Mouse (Mus musculus): ENCODE data around the gene Scarb2. TPM values are rescaled to one million over a fixed set of nuclear protein-coding genes. Genes with fewer than 3 reads are reported as not detected.

Scarb2 gene
- polyA plus RNA-seq (2015; fragmentation: Nextera tagmentation; extraction: Ambion mirVana) = 9.1 and 10.2 TPM in 2 replicates

- ATAC-seq (replicated peaks; ENCODE audit: low FRiP score, low read depth) (no peak), DNase-seq (ENCODE audit: low spot score) (no peak)
- Histone ChIP-seq H3K4me3 (replicated peaks; ENCODE audit: low read depth, low read length) (peak within 1 kb of the TSS; percentile 66), H3K4me1 (replicated peaks; ENCODE audit: insufficient read depth, low read length) (0 out of 2 replicates have a peak, but pooled peaks cover 9% of the 10 kb centered on the region), H3K9ac (ENCODE audit: low read depth, low read length) (peak within 1 kb of the TSS; percentile 46), H3K36me3 (ENCODE audit: insufficient read depth, low read length) (no peaks in the 10 kb centered on the region), H3K27me3 (ENCODE audit: insufficient read depth, low read length) (no peaks in the 10 kb centered on the region), H3K27ac (peak within 1 kb of the TSS; percentile 91), H3K4me2 (ENCODE audit: low read length) (peak within 1 kb of the TSS; percentile 90), H3K9me3 (replicated peaks; ENCODE audit: low read length) (no peaks in the 10 kb centered on the region)
- no peak for TF ChIP-seq CTCF (IDR thresholded peaks at IDR 0.05; ENCODE audit: low read depth)
Observed at GRCm38 (mm10) chr5:92506733-92507132, at the start of gene Scarb2. Gene Scarb2, minus strand, starts transcription at chr5:92506833.

- no peak for TF ChIP-seq CTCF (IDR thresholded peaks at IDR 0.05; ENCODE audit: low read depth)
- Histone ChIP-seq H3K4me1 (replicated peaks; ENCODE audit: insufficient read depth, low read length) (no peaks in the 10 kb centered on the region), H3K4me2 (ENCODE audit: low read length) (no peak overlapping the region), H3K9me3 (replicated peaks; ENCODE audit: low read length) (no peaks in the 10 kb centered on the region), H3K27me3 (ENCODE audit: insufficient read depth, low read length) (no peaks in the 10 kb centered on the region), H3K9ac (ENCODE audit: low read depth, low read length) (no peak overlapping the region), H3K36me3 (ENCODE audit: insufficient read depth, low read length) (no peaks in the 10 kb centered on the region), H3K4me3 (replicated peaks; ENCODE audit: low read depth, low read length) (no peak overlapping the region), H3K27ac (no peak overlapping the region)
- DNase-seq (ENCODE audit: low spot score) (no peak), ATAC-seq (replicated peaks; ENCODE audit: low FRiP score, low read depth) (no peak)
- WGBS = 94% methylated on average over 1 of the region's 1 CpGs
Observed at GRCm38 (mm10) chr5:92555905-92556304, 49.3 kb upstream of the Scarb2 start.

- Histone ChIP-seq H3K4me3 (replicated peaks; ENCODE audit: low read depth, low read length) (no peak within 1 kb of the TSS), H3K9ac (ENCODE audit: low read depth, low read length) (no peak within 1 kb of the TSS), H3K4me2 (ENCODE audit: low read length) (0 out of 2 replicates have a peak within 1 kb of the TSS, but pooled peaks have one; percentile 2), H3K9me3 (replicated peaks; ENCODE audit: low read length) (no peaks in the 10 kb centered on the region), H3K27ac (no peak within 1 kb of the TSS), H3K36me3 (ENCODE audit: insufficient read depth, low read length) (no peaks in the 10 kb centered on the region), H3K4me1 (replicated peaks; ENCODE audit: insufficient read depth, low read length) (no peaks in the 10 kb centered on the region), H3K27me3 (ENCODE audit: insufficient read depth, low read length) (no peaks in the 10 kb centered on the region)
- peak; percentile 6 for DNase-seq (ENCODE audit: low spot score)
- WGBS = 56% methylated on average over 16 of the region's 16 CpGs
- ATAC-seq (replicated peaks; ENCODE audit: low FRiP score, low read depth) = peak; percentile 77; the same call in 1 of the 2 replicates
- TF ChIP-seq CTCF (IDR thresholded peaks at IDR 0.05; ENCODE audit: low read depth) = no peak
Observed at GRCm38 (mm10) chr5:92554891-92555511, 48.4 kb upstream of the Scarb2 start, which contains the start of gene Fam47e. Gene Fam47e, plus strand, starts transcription at chr5:92555069.

GRCm38 (mm10) chr5:92554443-92554842 lies 47.8 kb upstream of the Scarb2 start:
- no peak overlapping the region for H3K4me2 ChIP-seq (ENCODE audit: low read length)
- H3K9me3 ChIP-seq (replicated peaks; ENCODE audit: low read length) = no peaks in the 10 kb centered on the region
- H3K36me3 ChIP-seq (ENCODE audit: insufficient read depth, low read length) = no peaks in the 10 kb centered on the region
- H3K9ac ChIP-seq (ENCODE audit: low read depth, low read length) = no peak overlapping the region
- no peak for DNase-seq (ENCODE audit: low spot score)
- no peak overlapping the region for H3K27ac ChIP-seq
- H3K27me3 ChIP-seq (ENCODE audit: insufficient read depth, low read length) = no peaks in the 10 kb centered on the region
- no peak for TF ChIP-seq CTCF (IDR thresholded peaks at IDR 0.05; ENCODE audit: low read depth)
- 65% methylated on average over 4 of the region's 4 CpGs for WGBS
- H3K4me3 ChIP-seq (replicated peaks; ENCODE audit: low read depth, low read length) = no peak overlapping the region
- ATAC-seq (replicated peaks; ENCODE audit: low FRiP score, low read depth) = no peak
- H3K4me1 ChIP-seq (replicated peaks; ENCODE audit: insufficient read depth, low read length) = no peaks in the 10 kb centered on the region

GRCm38 (mm10) chr5:92553939-92554338 lies 47.3 kb upstream of the Scarb2 start:
- Histone ChIP-seq H3K4me3 (replicated peaks; ENCODE audit: low read depth, low read length) (no peak overlapping the region), H3K9ac (ENCODE audit: low read depth, low read length) (no peak overlapping the region), H3K4me2 (ENCODE audit: low read length) (no peak overlapping the region), H3K9me3 (replicated peaks; ENCODE audit: low read length) (no peaks in the 10 kb centered on the region), H3K27ac (no peak overlapping the region), H3K27me3 (ENCODE audit: insufficient read depth, low read length) (no peaks in the 10 kb centered on the region), H3K4me1 (replicated peaks; ENCODE audit: insufficient read depth, low read length) (no peaks in the 10 kb centered on the region), H3K36me3 (ENCODE audit: insufficient read depth, low read length) (no peaks in the 10 kb centered on the region)
- DNase-seq (ENCODE audit: low spot score) (no peak), ATAC-seq (replicated peaks; ENCODE audit: low FRiP score, low read depth) (no peak)
- TF ChIP-seq CTCF (IDR thresholded peaks at IDR 0.05; ENCODE audit: low read depth) = peak; percentile 43; the same call in 1 of the 2 replicates
- WGBS = 69% methylated on average over 3 of the region's 3 CpGs

GRCm38 (mm10) chr5:92552611-92553010 lies 46.0 kb upstream of the Scarb2 start:
- no peak for TF ChIP-seq CTCF (IDR thresholded peaks at IDR 0.05; ENCODE audit: low read depth)
- Histone ChIP-seq H3K4me2 (ENCODE audit: low read length) (no peak overlapping the region), H3K4me3 (replicated peaks; ENCODE audit: low read depth, low read length) (no peak overlapping the region), H3K36me3 (ENCODE audit: insufficient read depth, low read length) (no peaks in the 10 kb centered on the region), H3K4me1 (replicated peaks; ENCODE audit: insufficient read depth, low read length) (no peaks in the 10 kb centered on the region), H3K27ac (no peak overlapping the region), H3K9me3 (replicated peaks; ENCODE audit: low read length) (no peaks in the 10 kb centered on the region), H3K27me3 (ENCODE audit: insufficient read depth, low read length) (no peaks in the 10 kb centered on the region), H3K9ac (ENCODE audit: low read depth, low read length) (no peak overlapping the region)
- DNase-seq (ENCODE audit: low spot score) = no peak
- no peak for ATAC-seq (replicated peaks; ENCODE audit: low FRiP score, low read depth)
- 92% methylated on average over 2 of the region's 2 CpGs for whole genome bisulfite sequencing
